Mouse (Mus musculus): ENCODE data around the gene Parn. TPM values are rescaled to one million over a fixed set of nuclear protein-coding genes. Genes with fewer than 3 reads are reported as not detected.

The Parn gene
- polyA plus RNA-seq, 1 experiment, result 15.8 TPM

GRCm38 (mm10) chr16:13628345-13628744, 39.6 kb downstream of the Parn start:
- peaks cover 25% of the 10 kb centered on the region for H3K36me3 ChIP-seq (ENCODE audit: control insufficient read depth, insufficient read depth)

GRCm38 (mm10) chr16:13621745-13622507, 46.0 kb downstream of the Parn start:
- TF ChIP-seq MYOG (IDR thresholded peaks at IDR 0.05; ENCODE audit: control insufficient read depth, extremely low read depth, insufficient read length), result no peak
- no peak for TF ChIP-seq FOSL1 (IDR thresholded peaks at IDR 0.05; ENCODE audit: insufficient read depth, low read length, poor library complexity, severe bottlenecking)
- TF ChIP-seq MAX (IDR thresholded peaks at IDR 0.05), result no peak
- no peak for TF ChIP-seq CTCF (IDR thresholded peaks at IDR 0.05; ENCODE audit: control insufficient read depth, insufficient read depth, insufficient read length)
- no peak for TF ChIP-seq USF1 (IDR thresholded peaks at IDR 0.05; ENCODE audit: low read depth)
- no peak for TF ChIP-seq MYOD1 (IDR thresholded peaks at IDR 0.05; ENCODE audit: control insufficient read depth, insufficient read length, low read depth)
- no peak for TF ChIP-seq CEBPB (IDR thresholded peaks at IDR 0.05; ENCODE audit: low read depth)
- no peak overlapping the region for H3ac ChIP-seq (ENCODE audit: control insufficient read depth, insufficient read length, low read depth)
- H3K4me3 ChIP-seq (ENCODE audit: insufficient read depth, poor library complexity, severe bottlenecking), result no peak overlapping the region
- no peaks in the 10 kb centered on the region for H3K27me3 ChIP-seq (ENCODE audit: control insufficient read depth, insufficient read depth, insufficient read length)
- peaks cover 20% of the 10 kb centered on the region for H3K36me3 ChIP-seq (ENCODE audit: control insufficient read depth, insufficient read depth)
- H3K79me2 ChIP-seq (ENCODE audit: control insufficient read depth, insufficient read depth), result no peaks in the 10 kb centered on the region
- H3K79me3 ChIP-seq (ENCODE audit: low read depth), result no peaks in the 10 kb centered on the region

More at GRCm38 (mm10) chr16:13628345-13628744, 39.6 kb downstream of the Parn start:
- Histone ChIP-seq H3ac (ENCODE audit: control insufficient read depth, insufficient read length, low read depth) (no peak overlapping the region), H3K27me3 (ENCODE audit: control insufficient read depth, insufficient read depth, insufficient read length) (no peaks in the 10 kb centered on the region), H3K79me3 (ENCODE audit: low read depth) (no peaks in the 10 kb centered on the region), H3K79me2 (ENCODE audit: control insufficient read depth, insufficient read depth) (no peaks in the 10 kb centered on the region), H3K4me3 (ENCODE audit: insufficient read depth, poor library complexity, severe bottlenecking) (no peak overlapping the region)
- TF ChIP-seq CEBPB (IDR thresholded peaks at IDR 0.05; ENCODE audit: low read depth) (no peak), MAX (IDR thresholded peaks at IDR 0.05) (no peak), FOSL1 (IDR thresholded peaks at IDR 0.05; ENCODE audit: insufficient read depth, low read length, poor library complexity, severe bottlenecking) (no peak), MYOD1 (IDR thresholded peaks at IDR 0.05; ENCODE audit: control insufficient read depth, insufficient read length, low read depth) (no peak), USF1 (IDR thresholded peaks at IDR 0.05; ENCODE audit: low read depth) (no peak), MYOG (IDR thresholded peaks at IDR 0.05; ENCODE audit: control insufficient read depth, extremely low read depth, insufficient read length) (no peak), CTCF (IDR thresholded peaks at IDR 0.05; ENCODE audit: control insufficient read depth, insufficient read depth, insufficient read length) (no peak)

GRCm38 (mm10) chr16:13620194-13620593, 47.8 kb downstream of the Parn start:
- Histone ChIP-seq H3K79me2 (ENCODE audit: control insufficient read depth, insufficient read depth) (no peaks in the 10 kb centered on the region), H3K27me3 (ENCODE audit: control insufficient read depth, insufficient read depth, insufficient read length) (no peaks in the 10 kb centered on the region), H3K4me3 (ENCODE audit: insufficient read depth, poor library complexity, severe bottlenecking) (no peak overlapping the region), H3K79me3 (ENCODE audit: low read depth) (no peaks in the 10 kb centered on the region), H3ac (ENCODE audit: control insufficient read depth, insufficient read length, low read depth) (no peak overlapping the region), H3K36me3 (ENCODE audit: control insufficient read depth, insufficient read depth) (peaks cover 13% of the 10 kb centered on the region)
- no peak for TF ChIP-seq MAX (IDR thresholded peaks at IDR 0.05)
- no peak for TF ChIP-seq MYOG (IDR thresholded peaks at IDR 0.05; ENCODE audit: control insufficient read depth, extremely low read depth, insufficient read length)
- no peak for TF ChIP-seq FOSL1 (IDR thresholded peaks at IDR 0.05; ENCODE audit: insufficient read depth, low read length, poor library complexity, severe bottlenecking)
- no peak for TF ChIP-seq CEBPB (IDR thresholded peaks at IDR 0.05; ENCODE audit: low read depth)
- no peak for TF ChIP-seq CTCF (IDR thresholded peaks at IDR 0.05; ENCODE audit: control insufficient read depth, insufficient read depth, insufficient read length)
- no peak for TF ChIP-seq MYOD1 (IDR thresholded peaks at IDR 0.05; ENCODE audit: control insufficient read depth, insufficient read length, low read depth)
- no peak for TF ChIP-seq USF1 (IDR thresholded peaks at IDR 0.05; ENCODE audit: low read depth)

- Histone ChIP-seq H3K36me3 (ENCODE audit: control insufficient read depth, insufficient read depth) (no peaks in the 10 kb centered on the region), H3K79me2 (ENCODE audit: control insufficient read depth, insufficient read depth) (no peaks in the 10 kb centered on the region), H3K27me3 (ENCODE audit: control insufficient read depth, insufficient read depth, insufficient read length) (no peaks in the 10 kb centered on the region), H3K79me3 (ENCODE audit: low read depth) (no peaks in the 10 kb centered on the region), H3ac (ENCODE audit: control insufficient read depth, insufficient read length, low read depth) (no peak overlapping the region), H3K4me3 (ENCODE audit: insufficient read depth, poor library complexity, severe bottlenecking) (no peak overlapping the region)
- TF ChIP-seq CTCF (IDR thresholded peaks at IDR 0.05; ENCODE audit: control insufficient read depth, insufficient read depth, insufficient read length), result no peak
- no peak for TF ChIP-seq MAX (IDR thresholded peaks at IDR 0.05)
- TF ChIP-seq CEBPB (IDR thresholded peaks at IDR 0.05; ENCODE audit: low read depth), result no peak
- TF ChIP-seq FOSL1 (IDR thresholded peaks at IDR 0.05; ENCODE audit: insufficient read depth, low read length, poor library complexity, severe bottlenecking), result no peak
- TF ChIP-seq MYOG (IDR thresholded peaks at IDR 0.05; ENCODE audit: control insufficient read depth, extremely low read depth, insufficient read length), result no peak
- no peak for TF ChIP-seq MYOD1 (IDR thresholded peaks at IDR 0.05; ENCODE audit: control insufficient read depth, insufficient read length, low read depth)
- no peak for TF ChIP-seq USF1 (IDR thresholded peaks at IDR 0.05; ENCODE audit: low read depth)
These were observed 52.7 kb downstream of the Parn start for GRCm38 (mm10) chr16:13615276-13615675.

- H3K79me3 ChIP-seq (ENCODE audit: low read depth), result no peaks in the 10 kb centered on the region
- no peak overlapping the region for H3K4me3 ChIP-seq (ENCODE audit: insufficient read depth, poor library complexity, severe bottlenecking)
- no peak overlapping the region for H3ac ChIP-seq (ENCODE audit: control insufficient read depth, insufficient read length, low read depth)
- TF ChIP-seq MYOG (IDR thresholded peaks at IDR 0.05; ENCODE audit: control insufficient read depth, extremely low read depth, insufficient read length), result no peak
- no peaks in the 10 kb centered on the region for H3K79me2 ChIP-seq (ENCODE audit: control insufficient read depth, insufficient read depth)
- peaks cover 10% of the 10 kb centered on the region for H3K36me3 ChIP-seq (ENCODE audit: control insufficient read depth, insufficient read depth)
- no peaks in the 10 kb centered on the region for H3K27me3 ChIP-seq (ENCODE audit: control insufficient read depth, insufficient read depth, insufficient read length)
These were observed 55.4 kb downstream of the Parn start for GRCm38 (mm10) chr16:13612571-13612970.

GRCm38 (mm10) chr16:13612058-13612457, 55.9 kb downstream of the Parn start:
- Histone ChIP-seq H3K36me3 (ENCODE audit: control insufficient read depth, insufficient read depth) (peaks cover 10% of the 10 kb centered on the region), H3K79me3 (ENCODE audit: low read depth) (no peaks in the 10 kb centered on the region), H3ac (ENCODE audit: control insufficient read depth, insufficient read length, low read depth) (no peak overlapping the region), H3K4me3 (ENCODE audit: insufficient read depth, poor library complexity, severe bottlenecking) (no peak overlapping the region), H3K79me2 (ENCODE audit: control insufficient read depth, insufficient read depth) (no peaks in the 10 kb centered on the region), H3K27me3 (ENCODE audit: control insufficient read depth, insufficient read depth, insufficient read length) (no peaks in the 10 kb centered on the region)
- TF ChIP-seq USF1 (IDR thresholded peaks at IDR 0.05; ENCODE audit: low read depth), result no peak
- no peak for TF ChIP-seq MYOG (IDR thresholded peaks at IDR 0.05; ENCODE audit: control insufficient read depth, extremely low read depth, insufficient read length)
- no peak for TF ChIP-seq MAX (IDR thresholded peaks at IDR 0.05)
- TF ChIP-seq MYOD1 (IDR thresholded peaks at IDR 0.05; ENCODE audit: control insufficient read depth, insufficient read length, low read depth), result no peak
- no peak for TF ChIP-seq FOSL1 (IDR thresholded peaks at IDR 0.05; ENCODE audit: insufficient read depth, low read length, poor library complexity, severe bottlenecking)
- TF ChIP-seq CTCF (IDR thresholded peaks at IDR 0.05; ENCODE audit: control insufficient read depth, insufficient read depth, insufficient read length), result no peak
- TF ChIP-seq CEBPB (IDR thresholded peaks at IDR 0.05; ENCODE audit: low read depth), result no peak

Measured in C2C12 (cell line).